Mouse (Mus musculus): ENCODE results near the gene Pmm2. TPM values are rescaled to one million over a fixed set of nuclear protein-coding genes. Genes with fewer than 3 reads are reported as not detected.

The Pmm2 gene
- polyA plus RNA-seq, 1 experiment from 2014 or later = 126 TPM

Small RNA genes within 50 kb of the gene (microRNA-seq; reads per million reads assigned to microRNA genes)
- not detected for gene Gm22137

Other genes with a start within 250 kb of the Pmm2 start
- gene Tmem114, start 212.5 kb upstream of the Pmm2 start, polyA plus RNA-seq (2015; fragmentation: Nextera tagmentation; extraction: Ambion mirVana) = not detected in 2 replicates
- gene Mettl22, start 166.9 kb upstream of the Pmm2 start, polyA plus RNA-seq (2015; fragmentation: Nextera tagmentation; extraction: Ambion mirVana) = 13.8 and 15.0 TPM in 2 replicates
- gene Abat, start 124.2 kb upstream of the Pmm2 start, polyA plus RNA-seq (2015; fragmentation: Nextera tagmentation; extraction: Ambion mirVana) = 80.0 and 89.5 TPM in 2 replicates
- 23.9 and 24.2 TPM in 2 replicates for gene Tmem186, start within 50 bp of the Pmm2 start, polyA plus RNA-seq (2015; fragmentation: Nextera tagmentation; extraction: Ambion mirVana)
- 85.0 and 89.4 TPM in 2 replicates for gene Carhsp1, start 34.5 kb downstream of the Pmm2 start, polyA plus RNA-seq (2015; fragmentation: Nextera tagmentation; extraction: Ambion mirVana)
- not detected in 2 replicates for gene Gm5767, start 43.1 kb downstream of the Pmm2 start, polyA plus RNA-seq (2015; fragmentation: Nextera tagmentation; extraction: Ambion mirVana)
- 16.1 and 19.1 TPM in 2 replicates for gene Usp7, start 154.6 kb downstream of the Pmm2 start, polyA plus RNA-seq (2015; fragmentation: Nextera tagmentation; extraction: Ambion mirVana)
- 11.9 and 12.1 TPM in 2 replicates for gene 1810013L24Rik, start 192.4 kb downstream of the Pmm2 start, polyA plus RNA-seq (2015; fragmentation: Nextera tagmentation; extraction: Ambion mirVana)

Measured in intestine, embryonic 16.5 days (tissue).